Mouse (Mus musculus) hindbrain, embryonic 14.5 days (tissue): ENCODE data around the gene Pik3c2b. TPM values are rescaled to one million over a fixed set of nuclear protein-coding genes. Genes with fewer than 3 reads are reported as not detected.
"Not testable (repeated sequence)": the region's sequence is repeated elsewhere in the genome, so short reads cannot be mapped to it uniquely, and the experiment has no call there.

Experiments
- ATAC-seq: fragments of 200-750 bp; cut with Nextera tagmentation; 2 replicates; pipeline ENCODE4 v1.8.0; 2017; ENCODE audit warnings: moderate number of reproducible peaks, mild to moderate bottlenecking, moderate TSS enrichment, moderate library complexity; ENCODE audit not compliant: low FRiP score
- DNase-seq: peaks from one replicate; pipeline ENCODE4 v3.0.0-alpha.2; 2015; ENCODE audit warnings: low spot score
- H3K27ac ChIP-seq: fragments of 300-500 bp; sonication (generic); 2 replicates; pipeline ENCODE4 v1.5.1; 2014; ENCODE audit warnings: mild to moderate bottlenecking, moderate library complexity
- H3K27me3 ChIP-seq: fragments of 300-500 bp; sonication (generic); 2 replicates; pipeline ENCODE4 v1.6.1; 2014; ENCODE audit warnings: mild to moderate bottlenecking, low read length, mixed read lengths; ENCODE audit not compliant: control insufficient read depth, insufficient read depth
- H3K36me3 ChIP-seq: fragments of 300-500 bp; sonication (generic); replicated peaks from 2 replicates; pipeline ENCODE4 v1.6.1; 2014; ENCODE audit not compliant: control insufficient read depth, insufficient read depth
- H3K4me1 ChIP-seq: fragments of 300-500 bp; sonication (generic); replicated peaks from 2 replicates; pipeline ENCODE4 v1.6.1; 2014; ENCODE audit warnings: antibody characterized with exemption, low read length, mixed read lengths; ENCODE audit not compliant: control insufficient read depth, insufficient read depth
- H3K4me2 ChIP-seq: fragments of 300-500 bp; sonication (generic); replicated peaks from 2 replicates; pipeline ENCODE4 v1.6.1; 2014; ENCODE audit warnings: mild to moderate bottlenecking, moderate library complexity
- H3K4me3 ChIP-seq: fragments of 300-500 bp; sonication (generic); replicated peaks from 2 replicates; pipeline ENCODE4 v1.5.1; 2014; ENCODE audit warnings: mild to moderate bottlenecking, low read length
- H3K9ac ChIP-seq: fragments of 300-500 bp; sonication (generic); 2 replicates; pipeline ENCODE4 v1.6.1; 2014
- H3K9me3 ChIP-seq: fragments of 300-500 bp; sonication (generic); 2 replicates; pipeline ENCODE4 v1.6.1; 2016; ENCODE audit warnings: low read length; ENCODE audit not compliant: control insufficient read depth
- WGBS: fragments of 180-500 bp; shearing (Covaris S2); extraction: QIAGEN DNeasy Blood & Tissue Kit; methylation state at CpG from one replicate; pipeline ENCODE4 v1.1.7; 2014; 5-methylcytosine and 5-hydroxymethylcytosine counted together
- polyA plus RNA-seq: library from polyadenylated mRNA; unstranded; fragments of >200 nt; fragmentation: Nextera tagmentation; extraction: Ambion mirVana; gene quantifications from 2 replicates; pipeline ENCODE4 v1.2.1, GENCODE M21; 2014

The Pik3c2b gene
- polyA plus RNA-seq, 1 experiment from 2014 or later, result 14.8 TPM

DNA sequence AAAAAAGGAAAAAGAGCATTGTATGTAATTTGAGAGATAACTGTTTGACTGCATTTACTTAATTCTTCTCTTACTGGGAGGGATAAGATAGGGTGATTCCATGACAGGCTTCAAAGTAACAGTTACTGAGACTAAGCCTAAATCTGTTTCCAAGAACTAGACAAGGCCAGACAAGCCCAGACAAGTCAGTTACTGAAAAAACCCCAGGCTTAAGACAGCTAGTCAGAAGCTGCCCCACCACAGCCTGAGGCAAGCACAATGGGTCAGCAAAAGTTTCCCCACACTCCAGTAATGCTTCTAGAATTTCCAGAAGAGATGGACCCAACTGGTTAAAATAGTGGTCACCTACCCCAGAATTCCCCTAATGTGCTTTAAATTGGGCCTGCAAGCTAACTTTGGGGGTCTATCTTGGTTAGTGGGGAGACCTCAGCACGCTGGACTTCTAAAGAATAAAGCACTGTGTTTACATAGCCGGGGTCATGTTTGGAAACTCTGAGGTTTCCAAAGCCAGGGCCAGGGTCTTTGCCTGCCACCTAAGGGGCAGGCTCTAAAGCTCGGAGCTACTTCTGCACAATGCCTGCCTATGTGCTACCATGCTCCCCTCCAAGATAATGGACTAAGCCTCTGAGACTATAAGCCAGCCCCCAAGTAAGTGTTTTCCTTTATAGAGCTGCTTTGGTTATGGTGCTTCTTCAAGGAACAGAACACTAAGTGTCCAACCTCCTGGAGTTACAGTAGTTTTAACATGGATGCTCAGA lies 25.2 kb upstream of the Pik3c2b start:
- Histone ChIP-seq H3K27ac (no peak overlapping the region), H3K9ac (no peak overlapping the region), H3K4me2 (no peak overlapping the region), H3K4me1 (peaks cover 8% of the 10 kb centered on the region; the same call in 1 of the 2 replicates), H3K36me3 (peaks cover 37% of the 10 kb centered on the region), H3K27me3 (no peaks in the 10 kb centered on the region), H3K4me3 (no peak overlapping the region), H3K9me3 (no peaks in the 10 kb centered on the region)
- WGBS, result 69% methylated on average over 3 of the region's 3 CpGs
- ATAC-seq (no peak), DNase-seq (no peak)

DNA sequence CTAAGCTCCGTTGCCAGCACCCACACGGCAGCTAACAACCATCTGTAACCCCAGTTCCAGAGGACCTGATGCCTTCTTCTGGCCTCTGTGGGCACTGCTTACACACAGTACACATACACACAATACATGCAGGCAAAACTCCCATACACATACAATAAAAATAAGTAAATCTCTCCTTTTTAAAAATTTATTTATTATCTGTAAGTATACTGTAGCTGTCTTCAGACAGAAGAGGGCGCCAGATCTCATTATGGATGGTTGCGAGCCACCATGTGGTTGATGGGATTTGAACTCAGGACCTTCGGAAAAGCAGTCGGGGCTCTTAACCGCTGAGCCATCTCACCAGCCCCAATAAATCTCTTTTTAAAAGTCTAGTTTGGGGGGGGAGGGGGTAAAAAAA lies 24.1 kb upstream of the Pik3c2b start:
- peaks cover 27% of the 10 kb centered on the region for H3K36me3 ChIP-seq
- no peaks in the 10 kb centered on the region for H3K27me3 ChIP-seq
- no peak overlapping the region for H3K4me3 ChIP-seq
- WGBS, result 93% methylated on average over 7 of the region's 7 CpGs
- ATAC-seq (no peak), DNase-seq (no peak)
- no peak overlapping the region for H3K4me2 ChIP-seq
- H3K4me1 ChIP-seq, result peaks cover 8% of the 10 kb centered on the region; the same call in 1 of the 2 replicates
- H3K9ac ChIP-seq, result no peak overlapping the region
- H3K9me3 ChIP-seq, result no peaks in the 10 kb centered on the region
- no peak overlapping the region for H3K27ac ChIP-seq

DNA sequence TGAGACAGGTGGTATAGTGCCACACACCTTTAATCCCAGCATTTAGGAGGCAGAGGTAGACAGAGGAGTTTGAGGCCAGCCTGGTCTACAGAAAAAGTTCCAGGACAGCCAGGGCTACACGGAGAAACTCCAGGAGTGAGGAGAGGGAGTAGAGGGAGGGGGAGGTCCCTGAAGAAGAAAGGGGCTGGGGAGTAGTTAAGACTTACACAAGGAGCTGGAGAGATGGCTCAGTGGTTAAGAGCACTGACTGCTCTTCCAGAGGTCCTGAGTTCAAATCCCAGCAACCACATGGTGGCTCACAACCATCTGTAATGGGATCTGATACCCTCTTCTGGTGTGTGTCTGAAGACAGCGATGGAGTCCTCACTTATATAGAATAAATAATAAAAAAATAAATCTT lies 23.5 kb upstream of the Pik3c2b start:
- H3K9ac ChIP-seq, ATAC-seq, H3K4me2 ChIP-seq, H3K27ac ChIP-seq, H3K27me3 ChIP-seq, DNase-seq, H3K9me3 ChIP-seq, H3K4me1 ChIP-seq, H3K4me3 ChIP-seq: not testable (repeated sequence)
- H3K36me3 ChIP-seq, result peaks cover 21% of the 10 kb centered on the region
- 94% methylated on average over 2 of the region's 2 CpGs for WGBS

DNA sequence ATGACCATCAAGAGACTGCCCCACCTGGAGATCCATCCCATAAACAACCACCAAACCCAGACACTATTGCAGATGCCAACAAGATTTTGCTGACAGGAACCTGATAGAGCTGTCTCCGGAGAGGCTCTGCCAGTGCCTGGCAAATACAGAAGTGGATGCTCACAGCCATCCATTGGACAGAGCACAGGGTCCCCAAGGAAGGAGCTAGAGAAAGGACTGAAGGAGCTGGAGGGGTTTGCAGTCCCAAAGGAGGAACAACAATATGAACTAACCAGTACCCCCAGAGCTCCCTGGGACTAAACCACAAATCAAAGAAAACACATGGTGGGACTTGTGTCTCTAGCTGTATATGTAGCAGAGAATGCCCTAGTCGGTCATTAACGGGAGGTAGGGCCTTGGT lies 21.7 kb upstream of the Pik3c2b start:
- H3K4me3 ChIP-seq, H3K9ac ChIP-seq, H3K27ac ChIP-seq, H3K27me3 ChIP-seq, H3K4me1 ChIP-seq, H3K9me3 ChIP-seq, DNase-seq, ATAC-seq, H3K36me3 ChIP-seq: not testable (repeated sequence)
- H3K4me2 ChIP-seq, result peak overlapping the region; percentile 78; the same call in 1 of the 2 replicates
- 93% methylated on average over 3 of the region's 3 CpGs for WGBS

DNA sequence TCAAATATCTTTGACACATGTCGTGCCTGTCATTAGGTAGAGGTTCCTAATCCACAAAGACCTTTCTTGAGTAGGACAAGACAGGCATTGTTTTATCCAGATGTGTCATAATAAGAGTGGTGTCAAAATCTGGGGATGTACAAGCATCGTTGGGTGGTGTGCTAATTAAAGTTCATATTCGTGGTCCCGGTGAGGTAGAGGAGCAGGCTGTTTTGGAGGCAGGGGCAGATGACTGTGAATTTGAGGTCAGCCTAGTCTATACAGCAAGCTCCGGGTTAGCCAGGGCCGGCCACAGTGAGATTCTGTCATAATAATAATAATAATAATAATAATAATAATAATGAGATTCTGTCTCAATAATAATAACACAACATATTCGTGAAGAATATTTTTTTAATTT lies 21.0 kb upstream of the Pik3c2b start:
- ATAC-seq, result no peak
- peaks cover 8% of the 10 kb centered on the region; the same call in 1 of the 2 replicates for H3K4me1 ChIP-seq
- no peak for DNase-seq
- no peaks in the 10 kb centered on the region for H3K9me3 ChIP-seq
- peak overlapping the region; percentile 56 for H3K4me3 ChIP-seq
- peak overlapping the region; percentile 78 for H3K4me2 ChIP-seq
- H3K27ac ChIP-seq, result peak overlapping the region; percentile 85; the same call in 1 of the 2 replicates
- peaks cover 3% of the 10 kb centered on the region; the same call in 1 of the 2 replicates for H3K36me3 ChIP-seq
- peak overlapping the region; percentile 68 for H3K9ac ChIP-seq
- no peaks in the 10 kb centered on the region for H3K27me3 ChIP-seq
- WGBS, result 44% methylated on average over 7 of the region's 7 CpGs

DNA sequence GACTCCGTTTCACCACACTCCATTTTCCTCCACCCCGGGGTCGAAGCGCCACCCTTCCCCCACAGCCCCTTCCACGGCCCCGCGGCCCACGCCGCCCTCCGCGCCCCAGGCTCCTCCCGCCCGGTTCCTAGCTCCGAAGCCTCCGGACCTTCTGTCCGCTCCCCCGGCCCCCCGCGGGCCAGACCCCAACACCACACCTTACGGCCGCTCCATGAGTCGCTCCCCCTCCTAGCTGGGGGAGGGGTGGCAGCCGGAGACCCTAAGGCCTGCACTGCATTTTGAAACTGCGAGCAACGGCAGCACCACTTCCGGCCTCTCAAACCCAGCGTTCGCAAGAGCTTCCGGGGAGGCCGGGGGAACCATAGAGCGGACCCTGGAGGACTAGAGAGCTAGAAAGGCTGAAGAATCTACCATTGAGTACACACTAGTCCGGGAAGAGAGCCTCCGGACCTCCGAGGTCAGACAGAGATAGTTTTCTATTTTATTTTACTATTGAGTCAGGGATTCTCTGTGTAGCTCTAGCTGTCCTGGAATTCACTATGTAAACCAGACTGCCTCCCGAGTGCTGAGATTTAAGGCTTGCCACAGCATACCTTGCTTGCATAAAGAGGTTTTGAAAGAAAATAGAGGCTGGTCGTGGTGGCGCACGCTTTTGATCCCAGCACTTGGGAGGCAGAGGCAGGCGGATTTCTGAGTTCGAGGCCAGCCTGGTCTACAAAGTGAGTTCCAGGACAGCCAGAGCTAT lies 20.2 kb upstream of the Pik3c2b start:
- WGBS, result under 1% methylated on average over 40 of the region's 40 CpGs
- peaks cover 3% of the 10 kb centered on the region; the same call in 1 of the 2 replicates for H3K36me3 ChIP-seq
- peaks cover 8% of the 10 kb centered on the region; the same call in 1 of the 2 replicates for H3K4me1 ChIP-seq
- H3K27me3 ChIP-seq, result no peaks in the 10 kb centered on the region
- peak overlapping the region; percentile 56 for H3K4me3 ChIP-seq
- peak; percentile 95 for DNase-seq
- no peaks in the 10 kb centered on the region for H3K9me3 ChIP-seq
- H3K4me2 ChIP-seq, result peak overlapping the region; percentile 78
- ATAC-seq, result peak; percentile 98
- H3K27ac ChIP-seq, result peak overlapping the region; percentile 85
- peak overlapping the region; percentile 68 for H3K9ac ChIP-seq

DNA sequence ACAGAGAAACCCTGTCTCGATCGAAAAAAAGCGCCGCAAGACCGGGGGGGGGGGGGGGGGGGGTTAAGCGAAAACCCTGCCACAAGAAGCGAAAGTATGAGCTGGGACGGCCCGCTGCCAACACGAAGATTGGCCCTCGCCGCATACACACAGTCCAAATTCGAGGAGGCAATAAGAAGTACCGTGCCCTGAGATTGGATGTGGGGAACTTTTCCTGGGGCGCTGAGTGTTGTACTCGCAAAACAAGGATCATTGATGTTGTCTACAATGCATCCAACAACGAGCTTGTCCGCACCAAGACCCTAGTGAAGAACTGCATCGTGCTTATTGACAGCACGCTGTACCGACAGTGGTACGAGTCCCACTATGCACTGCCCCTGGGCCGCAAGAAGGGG lies 19.7 kb upstream of the Pik3c2b start:
- ATAC-seq, H3K9me3 ChIP-seq, DNase-seq, H3K36me3 ChIP-seq, H3K27me3 ChIP-seq, H3K4me1 ChIP-seq: not testable (repeated sequence)
- 35% methylated on average over 23 of the region's 23 CpGs for WGBS
- Histone ChIP-seq H3K4me2 (peak overlapping the region; percentile 78), H3K9ac (peak overlapping the region; percentile 68), H3K4me3 (peak overlapping the region; percentile 56), H3K27ac (peak overlapping the region; percentile 85)

DNA sequence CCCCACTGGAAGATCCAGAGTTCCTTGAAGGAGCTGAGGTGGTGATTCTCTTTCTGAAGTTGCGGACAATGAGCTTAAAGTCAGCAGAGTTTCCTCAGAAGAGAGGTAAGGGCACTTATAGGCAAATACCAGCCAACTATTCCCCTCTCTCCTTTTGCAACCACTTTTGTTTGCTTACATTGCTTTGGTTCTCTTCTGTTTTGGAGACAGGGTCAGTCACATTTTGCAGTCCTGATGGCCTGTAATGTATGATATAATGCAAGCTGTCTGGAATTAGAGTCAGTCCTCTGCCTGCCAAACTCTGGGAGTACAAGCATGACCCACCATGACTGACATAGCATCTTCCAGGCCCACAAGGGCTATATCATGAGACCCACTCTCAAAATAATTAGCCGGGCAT lies 18.3 kb upstream of the Pik3c2b start:
- no peak for ATAC-seq
- Histone ChIP-seq H3K4me2 (no peak overlapping the region), H3K27ac (no peak overlapping the region), H3K4me1 (peaks cover 8% of the 10 kb centered on the region; the same call in 1 of the 2 replicates), H3K4me3 (no peak overlapping the region), H3K36me3 (no peaks in the 10 kb centered on the region), H3K27me3 (no peaks in the 10 kb centered on the region), H3K9me3 (no peaks in the 10 kb centered on the region), H3K9ac (no peak overlapping the region)
- 91% methylated on average over 2 of the region's 2 CpGs for WGBS
- DNase-seq, result no peak

DNA sequence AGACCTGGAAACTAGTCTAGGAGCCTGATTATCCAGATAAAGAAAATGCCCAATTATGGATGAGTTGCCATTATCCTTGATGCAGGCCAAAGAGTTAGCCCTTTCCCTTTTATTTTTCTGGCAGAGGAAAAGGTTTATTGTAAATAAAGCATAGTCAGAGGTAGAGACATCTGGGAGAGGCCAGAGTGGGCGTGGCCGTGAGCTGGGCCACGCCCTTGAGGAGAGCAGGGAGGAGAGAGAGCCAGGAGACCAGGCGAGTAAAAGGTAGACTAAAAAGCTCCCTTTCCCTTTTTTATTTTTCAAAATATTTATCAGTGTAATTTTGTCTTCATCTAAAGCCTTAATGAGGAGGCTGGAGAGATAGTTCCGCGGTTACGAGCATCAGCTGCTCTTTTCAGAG lies 17.5 kb upstream of the Pik3c2b start:
- no peak overlapping the region for H3K4me2 ChIP-seq
- no peaks in the 10 kb centered on the region for H3K27me3 ChIP-seq
- no peak overlapping the region for H3K4me3 ChIP-seq
- no peak overlapping the region for H3K9ac ChIP-seq
- DNase-seq (no peak), ATAC-seq (no peak)
- no peak overlapping the region for H3K27ac ChIP-seq
- 56% methylated on average over 7 of the region's 7 CpGs for WGBS
- no peaks in the 10 kb centered on the region for H3K36me3 ChIP-seq
- no peaks in the 10 kb centered on the region for H3K9me3 ChIP-seq
- peaks cover 15% of the 10 kb centered on the region; the same call in 1 of the 2 replicates for H3K4me1 ChIP-seq
